Mouse (Mus musculus): Measurements from ENCODE around the gene Cct7.

- no peak for TF ChIP-seq POLR2A (IDR thresholded peaks at IDR 0.05; ENCODE audit: borderline replicate concordance, insufficient read depth, low read length)
- TF ChIP-seq CTCF (IDR thresholded peaks at IDR 0.05; ENCODE audit: borderline replicate concordance, insufficient read depth, low read depth, low read length): no peak
Observed at GRCm38 (mm10) chr6:85491606-85492005, 40.3 kb downstream of the Cct7 start.

Data from cerebellum, adult 2 months (tissue).